Mouse (Mus musculus): ENCODE measurements around the gene Lcn3. TPM values are rescaled to one million over a fixed set of nuclear protein-coding genes. Genes with fewer than 3 reads are reported as not detected.
"Not testable (repeated sequence)": the region's sequence is repeated elsewhere in the genome, so short reads cannot be mapped to it uniquely, and the experiment has no call there.

The Lcn3 gene
- polyA plus RNA-seq, 1 experiment from 2014 or later = not detected

- H3K36me3 ChIP-seq (ENCODE audit: control insufficient read depth, insufficient read depth, low read length) = no peaks in the 10 kb centered on the region
- ATAC-seq (ENCODE audit: insufficient read depth, low FRiP score, low TSS enrichment) (no peak), DNase-seq (ENCODE audit: low spot score) (no peak)
- H3K9ac ChIP-seq (ENCODE audit: low read length) = no peak overlapping the region
- H3K9me3 ChIP-seq (ENCODE audit: control insufficient read depth, low read length) = no peaks in the 10 kb centered on the region
- H3K27ac ChIP-seq (ENCODE audit: low read depth, low read length) = no peak overlapping the region
- no peak overlapping the region for H3K4me2 ChIP-seq (ENCODE audit: low read depth)
- WGBS = 39% methylated on average over 5 of the region's 5 CpGs
- H3K4me3 ChIP-seq (ENCODE audit: low read depth, low read length) = no peak overlapping the region
- no peaks in the 10 kb centered on the region for H3K27me3 ChIP-seq (ENCODE audit: control insufficient read depth, insufficient read depth, low read length)
- H3K4me1 ChIP-seq (ENCODE audit: control insufficient read depth, insufficient read depth, low read length) = no peaks in the 10 kb centered on the region
These were observed 32.7 kb downstream of the Lcn3 start for GRCm38 (mm10) chr2:25798065-25798464.

GRCm38 (mm10) chr2:25811711-25812110, 46.3 kb downstream of the Lcn3 start:
- no peak overlapping the region for H3K4me2 ChIP-seq (ENCODE audit: low read depth)
- H3K4me1 ChIP-seq (ENCODE audit: control insufficient read depth, insufficient read depth, low read length) = no peaks in the 10 kb centered on the region
- no peak for DNase-seq (ENCODE audit: low spot score)
- H3K27ac ChIP-seq (ENCODE audit: low read depth, low read length) = no peak overlapping the region
- H3K9me3 ChIP-seq (ENCODE audit: control insufficient read depth, low read length) = no peaks in the 10 kb centered on the region
- H3K36me3 ChIP-seq (ENCODE audit: control insufficient read depth, insufficient read depth, low read length) = no peaks in the 10 kb centered on the region
- no peak for ATAC-seq (ENCODE audit: insufficient read depth, low FRiP score, low TSS enrichment)
- H3K27me3 ChIP-seq (ENCODE audit: control insufficient read depth, insufficient read depth, low read length) = no peaks in the 10 kb centered on the region
- H3K4me3 ChIP-seq (ENCODE audit: low read depth, low read length) = no peak overlapping the region
- 89% methylated on average over 2 of the region's 2 CpGs for WGBS
- H3K9ac ChIP-seq (ENCODE audit: low read length) = no peak overlapping the region

- no peak overlapping the region for H3K4me2 ChIP-seq (ENCODE audit: low read depth)
- no peaks in the 10 kb centered on the region for H3K4me1 ChIP-seq (ENCODE audit: control insufficient read depth, insufficient read depth, low read length)
- no peaks in the 10 kb centered on the region for H3K36me3 ChIP-seq (ENCODE audit: control insufficient read depth, insufficient read depth, low read length)
- WGBS = 76% methylated on average over 5 of the region's 5 CpGs
- H3K27me3 ChIP-seq (ENCODE audit: control insufficient read depth, insufficient read depth, low read length) = no peaks in the 10 kb centered on the region
- no peak overlapping the region for H3K9ac ChIP-seq (ENCODE audit: low read length)
- no peak for ATAC-seq (ENCODE audit: insufficient read depth, low FRiP score, low TSS enrichment)
- no peak for DNase-seq (ENCODE audit: low spot score)
- no peaks in the 10 kb centered on the region for H3K9me3 ChIP-seq (ENCODE audit: control insufficient read depth, low read length)
- no peak overlapping the region for H3K4me3 ChIP-seq (ENCODE audit: low read depth, low read length)
- H3K27ac ChIP-seq (ENCODE audit: low read depth, low read length) = no peak overlapping the region
These were observed 48.0 kb downstream of the Lcn3 start for GRCm38 (mm10) chr2:25813364-25813763.

GRCm38 (mm10) chr2:25815748-25816147, 50.4 kb downstream of the Lcn3 start, which contains the start of gene Glt6d1:
TSS of gene Glt6d1 (minus strand) at chr2:25815848.
- H3K9me3 ChIP-seq (ENCODE audit: control insufficient read depth, low read length); H3K4me2 ChIP-seq (ENCODE audit: low read depth); H3K4me1 ChIP-seq (ENCODE audit: control insufficient read depth, insufficient read depth, low read length); H3K36me3 ChIP-seq (ENCODE audit: control insufficient read depth, insufficient read depth, low read length); H3K27me3 ChIP-seq (ENCODE audit: control insufficient read depth, insufficient read depth, low read length); DNase-seq (ENCODE audit: low spot score); H3K9ac ChIP-seq (ENCODE audit: low read length); ATAC-seq (ENCODE audit: insufficient read depth, low FRiP score, low TSS enrichment); H3K27ac ChIP-seq (ENCODE audit: low read depth, low read length); H3K4me3 ChIP-seq (ENCODE audit: low read depth, low read length): not testable (repeated sequence)
- WGBS = 78% methylated on average over 1 of the region's 1 CpGs

Other genes with a start within 250 kb of the Lcn3 start
- 29.5 and 34.7 TPM in 2 replicates for gene Traf2, start 218.6 kb upstream of the Lcn3 start, polyA plus RNA-seq (2014; fragmentation: Nextera tagmentation; extraction: Ambion mirVana)
- 340 and 345 TPM in 2 replicates for gene Edf1, start 207.7 kb upstream of the Lcn3 start, polyA plus RNA-seq (2014; fragmentation: Nextera tagmentation; extraction: Ambion mirVana)
- 1.5 and 4.4 TPM in 2 replicates for gene Mamdc4, start 190.7 kb upstream of the Lcn3 start, polyA plus RNA-seq (2014; fragmentation: Nextera tagmentation; extraction: Ambion mirVana)
- gene Phpt1, start 190.3 kb upstream of the Lcn3 start, polyA plus RNA-seq (2014; fragmentation: Nextera tagmentation; extraction: Ambion mirVana) = 161 and 167 TPM in 2 replicates
- 0.19 and 0.46 TPM in 2 replicates for gene Ajm1, start 183.8 kb upstream of the Lcn3 start, polyA plus RNA-seq (2014; fragmentation: Nextera tagmentation; extraction: Ambion mirVana)
- gene Rabl6, start 157.0 kb upstream of the Lcn3 start, polyA plus RNA-seq (2014; fragmentation: Nextera tagmentation; extraction: Ambion mirVana) = 62.3 and 64.4 TPM in 2 replicates
- gene Ccdc183, start 147.9 kb upstream of the Lcn3 start, polyA plus RNA-seq (2014; fragmentation: Nextera tagmentation; extraction: Ambion mirVana) = 0.20 and 0.30 TPM in 2 replicates
- gene Tmem141, start 143.6 kb upstream of the Lcn3 start, polyA plus RNA-seq (2014; fragmentation: Nextera tagmentation; extraction: Ambion mirVana) = 18.0 and 20.5 TPM in 2 replicates
- gene Fcna, start 137.5 kb upstream of the Lcn3 start, polyA plus RNA-seq (2014; fragmentation: Nextera tagmentation; extraction: Ambion mirVana) = 0.96 and 1.5 TPM in 2 replicates
- gene Lcn8, start 112.4 kb upstream of the Lcn3 start, polyA plus RNA-seq (2014; fragmentation: Nextera tagmentation; extraction: Ambion mirVana) = not detected in 2 replicates
- not detected in 2 replicates for gene Lcn5, start 107.6 kb upstream of the Lcn3 start, polyA plus RNA-seq (2014; fragmentation: Nextera tagmentation; extraction: Ambion mirVana)
- not detected in 2 replicates for gene Lcn6, start 88.8 kb upstream of the Lcn3 start, polyA plus RNA-seq (2014; fragmentation: Nextera tagmentation; extraction: Ambion mirVana)
- not detected in 2 replicates for gene Lcn10, start 82.8 kb upstream of the Lcn3 start, polyA plus RNA-seq (2014; fragmentation: Nextera tagmentation; extraction: Ambion mirVana)
- gene Obp2a, start 65.5 kb upstream of the Lcn3 start, polyA plus RNA-seq (2014; fragmentation: Nextera tagmentation; extraction: Ambion mirVana) = not detected in 2 replicates
- gene Bmyc, start 58.8 kb upstream of the Lcn3 start, polyA plus RNA-seq (2014; fragmentation: Nextera tagmentation; extraction: Ambion mirVana) = 64.5 and 68.2 TPM in 2 replicates
- gene Obp2b, start 28.6 kb upstream of the Lcn3 start, polyA plus RNA-seq (2014; fragmentation: Nextera tagmentation; extraction: Ambion mirVana) = not detected in 2 replicates
- not detected in 2 replicates for gene Lcn11, start 11.4 kb downstream of the Lcn3 start, polyA plus RNA-seq (2014; fragmentation: Nextera tagmentation; extraction: Ambion mirVana)
- gene Gm13539, start 16.7 kb downstream of the Lcn3 start, polyA plus RNA-seq (2014; fragmentation: Nextera tagmentation; extraction: Ambion mirVana) = not detected in 2 replicates
- gene Glt6d1, start 50.3 kb downstream of the Lcn3 start, polyA plus RNA-seq (2014; fragmentation: Nextera tagmentation; extraction: Ambion mirVana) = not detected in 2 replicates
- gene Lcn9, start 57.6 kb downstream of the Lcn3 start, polyA plus RNA-seq (2014; fragmentation: Nextera tagmentation; extraction: Ambion mirVana) = not detected in 2 replicates
- gene Sohlh1, start 81.7 kb downstream of the Lcn3 start, polyA plus RNA-seq (2014; fragmentation: Nextera tagmentation; extraction: Ambion mirVana) = not detected in 2 replicates
- gene Kcnt1, start 98.2 kb downstream of the Lcn3 start, polyA plus RNA-seq (2014; fragmentation: Nextera tagmentation; extraction: Ambion mirVana) = 0.45 and 2.2 TPM in 2 replicates
- gene Camsap1, start 217.7 kb downstream of the Lcn3 start, polyA plus RNA-seq (2014; fragmentation: Nextera tagmentation; extraction: Ambion mirVana) = 60.4 and 62.1 TPM in 2 replicates